8 mouse cellular contexts compared by ENCODE assay signal in the genomic region with DNA sequence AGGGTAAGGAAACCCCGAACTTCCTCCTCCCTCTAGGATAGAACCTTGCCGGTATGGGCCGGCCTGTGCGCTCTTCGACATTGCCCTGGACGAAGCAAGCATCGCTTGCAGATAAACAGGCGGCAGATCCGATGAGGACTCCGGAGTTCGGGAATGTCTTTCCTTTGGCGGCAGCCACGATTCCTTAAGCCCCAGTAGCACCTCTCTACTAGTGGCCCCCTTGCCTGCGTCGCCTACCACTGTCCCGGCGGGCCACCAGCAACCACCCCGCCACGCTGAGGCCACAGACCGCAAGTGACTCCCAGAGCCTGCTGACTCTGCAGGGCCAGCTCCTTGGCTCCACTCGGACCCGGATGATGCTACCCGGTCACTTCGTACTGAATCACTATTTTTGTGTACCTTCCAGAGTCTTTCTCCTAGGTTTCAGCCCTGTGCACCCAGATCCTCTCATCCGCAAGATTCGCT. TPM values are rescaled to one million over a fixed set of nuclear protein-coding genes. Genes with fewer than 3 reads are reported as not detected.
DNase-seq lines count a peak whose midpoint lies in the region; ATAC-seq and TF ChIP-seq lines count a peak whose summit lies in the region.

No protein-coding gene starts in this region.

- peaks cover 6% of the 10 kb centered on the region for H3K4me1 ChIP-seq in cerebellum, adult 2 months (ENCODE audit: control insufficient read depth, insufficient read depth, low read length)
- peaks cover 58% of the 10 kb centered on the region for H3K4me1 ChIP-seq in embryonic facial prominence, embryonic 15.5 days
- peaks cover 20% of the 10 kb centered on the region for H3K4me1 ChIP-seq in hindbrain, embryonic 11.5 days (replicated peaks; ENCODE audit: control insufficient read depth, insufficient read depth, low read length)
- no peaks in the 10 kb centered on the region for H3K4me1 ChIP-seq in liver, embryonic 11.5 days (replicated peaks; ENCODE audit: control insufficient read depth, insufficient read depth, low read length)
- H3K4me1 ChIP-seq in midbrain, embryonic 16.5 days (ENCODE audit: control insufficient read depth, insufficient read depth, low read length): peaks cover 33% of the 10 kb centered on the region

- H3K9ac ChIP-seq in embryonic facial prominence, embryonic 15.5 days: peak overlapping the region; percentile 76
- H3K9ac ChIP-seq in hindbrain, embryonic 11.5 days (ENCODE audit: low read depth, low read length): peak overlapping the region; percentile 98
- peak overlapping the region; percentile 60; the same call in 1 of the 2 replicates for H3K9ac ChIP-seq in liver, embryonic 11.5 days (ENCODE audit: low read depth, low read length)
- H3K9ac ChIP-seq in midbrain, embryonic 16.5 days (ENCODE audit: low read depth, low read length): peak overlapping the region; percentile 97

- peak overlapping the region; percentile 92; the same call in 1 of the 2 replicates for H3K27ac ChIP-seq in cerebellum, adult 2 months (ENCODE audit: insufficient read depth, low read length)
- H3K27ac ChIP-seq in embryonic facial prominence, embryonic 15.5 days (replicated peaks): peak overlapping the region; percentile 95
- peak overlapping the region; percentile 99 for H3K27ac ChIP-seq in hindbrain, embryonic 11.5 days (ENCODE audit: low read depth, low read length)
- H3K27ac ChIP-seq in liver, embryonic 11.5 days (ENCODE audit: low read depth, low read length): no peak overlapping the region
- H3K27ac ChIP-seq in midbrain, embryonic 16.5 days (ENCODE audit: low read length): peak overlapping the region; percentile 99

- H3K36me3 ChIP-seq in embryonic facial prominence, embryonic 15.5 days: no peaks in the 10 kb centered on the region
- no peaks in the 10 kb centered on the region for H3K36me3 ChIP-seq in hindbrain, embryonic 11.5 days (ENCODE audit: control insufficient read depth, insufficient read depth, low read length)
- H3K36me3 ChIP-seq in liver, embryonic 11.5 days (ENCODE audit: control insufficient read depth, insufficient read depth, low read length): no peaks in the 10 kb centered on the region
- H3K36me3 ChIP-seq in midbrain, embryonic 16.5 days (ENCODE audit: control insufficient read depth, insufficient read depth, low read length): no peaks in the 10 kb centered on the region

- ATAC-seq in embryonic facial prominence, embryonic 15.5 days (ENCODE audit: insufficient number of reproducible peaks, low FRiP score, low TSS enrichment, low read depth): no peak
- ATAC-seq in hindbrain, embryonic 11.5 days (ENCODE audit: low FRiP score): no peak
- ATAC-seq in liver, embryonic 11.5 days (replicated peaks; ENCODE audit: low FRiP score): no peak
- ATAC-seq in midbrain, embryonic 16.5 days: no peak

- no peaks in the 10 kb centered on the region for H3K27me3 ChIP-seq in cerebellum, adult 2 months (ENCODE audit: control insufficient read depth, insufficient read depth, low read length)
- peaks cover 42% of the 10 kb centered on the region for H3K27me3 ChIP-seq in embryonic facial prominence, embryonic 15.5 days
- H3K27me3 ChIP-seq in hindbrain, embryonic 11.5 days (ENCODE audit: control insufficient read depth, insufficient read depth, low read length): no peaks in the 10 kb centered on the region
- peaks cover 64% of the 10 kb centered on the region for H3K27me3 ChIP-seq in liver, embryonic 11.5 days (replicated peaks; ENCODE audit: control insufficient read depth, insufficient read depth, low read length)
- no peaks in the 10 kb centered on the region for H3K27me3 ChIP-seq in midbrain, embryonic 16.5 days (ENCODE audit: control insufficient read depth, insufficient read depth, low read depth, low read length)

- no peak for TF ChIP-seq CTCF in cerebellum, adult 2 months (IDR thresholded peaks at IDR 0.05; ENCODE audit: borderline replicate concordance, insufficient read depth, low read depth, low read length)

- DNase-seq in cerebellum, adult 2 months: peak in 1 of 2 experiments; percentile 61
- DNase-seq in cerebellum, adult 11-12 months: no peak
- DNase-seq in ZHBTc4 (ENCODE audit: low read depth, low spot score): peak; percentile 49
- DNase-seq in hindbrain, embryonic 11.5 days (ENCODE audit: low spot score): peak; percentile 61
- peak; percentile 62 for DNase-seq in liver, embryonic 11.5 days (ENCODE audit: low spot score)
- no peak for DNase-seq in layer of hippocampus, adult 9-10 months (ENCODE audit: low spot score)

- H3K4me3 ChIP-seq in cerebellum, adult 2 months (replicated peaks; ENCODE audit: insufficient read depth, low read depth, low read length): peak overlapping the region; percentile 97
- H3K4me3 ChIP-seq in embryonic facial prominence, embryonic 15.5 days (replicated peaks): peak overlapping the region; percentile 69
- peak overlapping the region; percentile 94 for H3K4me3 ChIP-seq in hindbrain, embryonic 11.5 days (ENCODE audit: low read depth, low read length)
- peak overlapping the region; percentile 63 for H3K4me3 ChIP-seq in liver, embryonic 11.5 days (ENCODE audit: low read depth, low read length)
- H3K4me3 ChIP-seq in midbrain, embryonic 16.5 days (ENCODE audit: low read depth, low read length): peak overlapping the region; percentile 85

- H3K9me3 ChIP-seq in embryonic facial prominence, embryonic 15.5 days (replicated peaks): no peaks in the 10 kb centered on the region
- no peaks in the 10 kb centered on the region for H3K9me3 ChIP-seq in hindbrain, embryonic 11.5 days (ENCODE audit: control insufficient read depth, low read length)
- no peaks in the 10 kb centered on the region for H3K9me3 ChIP-seq in liver, embryonic 11.5 days (ENCODE audit: control insufficient read depth, low read length)
- H3K9me3 ChIP-seq in midbrain, embryonic 16.5 days (replicated peaks; ENCODE audit: control insufficient read depth, low read length, poor library complexity, severe bottlenecking): no peaks in the 10 kb centered on the region

- under 1% methylated on average over 26 of the region's 26 CpGs for WGBS in cerebellum, adult 2 months
- WGBS in embryonic facial prominence, embryonic 15.5 days: 2% methylated on average over 26 of the region's 26 CpGs
- WGBS in hindbrain, embryonic 11.5 days: under 1% methylated on average over 26 of the region's 26 CpGs
- WGBS in liver, embryonic 11.5 days: 2% methylated on average over 26 of the region's 26 CpGs
- 1% methylated on average over 26 of the region's 26 CpGs for WGBS in midbrain, embryonic 16.5 days

- no peak for TF ChIP-seq POLR2A in cerebellum, adult 2 months (IDR thresholded peaks at IDR 0.05; ENCODE audit: borderline replicate concordance, insufficient read depth, low read length)

- H3K4me2 ChIP-seq in embryonic facial prominence, embryonic 15.5 days (replicated peaks): peak overlapping the region; percentile 85
- H3K4me2 ChIP-seq in hindbrain, embryonic 11.5 days (replicated peaks; ENCODE audit: low read depth, low read length): peak overlapping the region; percentile 84
- peak overlapping the region; percentile 78 for H3K4me2 ChIP-seq in liver, embryonic 11.5 days
- H3K4me2 ChIP-seq in midbrain, embryonic 16.5 days (ENCODE audit: low read length): peak overlapping the region; percentile 96

RNA-seq across cellular contexts. Expression of a gene that starts 2.0 kb away (rescaled TPM):
- 23.4 and 23.8 TPM in 2 replicates for polyA plus RNA-seq in cerebellum, adult 2 months (2012; rRNA removed)
- 14.0 and 14.1 TPM in 2 replicates for polyA plus RNA-seq in embryonic facial prominence, embryonic 15.5 days (2015; fragmentation: Nextera tagmentation; extraction: Ambion mirVana)
- 16.0 and 18.8 TPM in 2 replicates for polyA plus RNA-seq in hindbrain, embryonic 11.5 days (2014; fragmentation: Nextera tagmentation; extraction: Ambion mirVana)
- polyA plus RNA-seq in liver, embryonic 11.5 days (2014; fragmentation: Nextera tagmentation; extraction: Ambion mirVana): 2.9 TPM in 2 replicates
- 32.5 and 34.3 TPM in 2 replicates for polyA plus RNA-seq in midbrain, embryonic 16.5 days (2015; fragmentation: Nextera tagmentation; extraction: Ambion mirVana)

Comparison
In these comparisons a context has a peak if more than half of its experiments do, and no peak if none do; other contexts are left out.
1. DNase-seq: peak in ZHBTc4 (single experiment), hindbrain, embryonic 11.5 days (single experiment) and liver, embryonic 11.5 days (single experiment); none in cerebellum, adult 11-12 months (single experiment) and layer of hippocampus, adult 9-10 months (single experiment).
2. Peak in every context shown above with its lines, with median percentiles within 50 percentile points of each other: H3K4me3 ChIP-seq, H3K4me2 ChIP-seq and H3K9ac ChIP-seq.